15 mouse cellular contexts compared by ENCODE assay signal in the genomic region with DNA sequence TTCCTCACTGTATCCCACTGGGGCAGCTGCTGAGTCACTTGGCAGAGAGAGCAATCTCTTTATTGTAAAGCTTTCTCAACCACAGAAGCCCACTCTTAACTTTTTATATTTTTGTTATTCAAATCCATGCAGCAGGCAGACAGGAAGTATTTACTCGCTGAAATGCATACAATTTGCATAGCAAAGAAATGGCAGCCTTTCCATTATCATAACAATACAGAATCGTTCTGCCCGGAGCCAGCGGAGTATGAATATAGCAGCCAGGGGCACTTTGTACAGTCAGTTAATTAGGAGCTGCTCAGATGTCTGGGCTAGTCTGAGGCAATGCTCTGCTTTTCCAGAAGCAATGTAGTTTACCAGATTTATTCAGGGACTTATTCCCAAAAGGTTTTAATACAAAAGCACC. TPM values are rescaled to one million over a fixed set of nuclear protein-coding genes. Genes with fewer than 3 reads are reported as not detected.
DNase-seq lines count a peak whose midpoint lies in the region; ATAC-seq lines count a peak whose summit lies in the region.
"Had no signal": no experiment of that assay in that cellular context is flagged by ENCODE, and none has a peak within 500 bp of the region (broad histone marks: within the 10 kb centered on the region; RNA-seq: fewer than 3 reads in every experiment).

No protein-coding gene starts in this region.

- H3K27me3 ChIP-seq in embryonic facial prominence, embryonic 14.5 days (replicated peaks; ENCODE audit: control insufficient read depth, insufficient read depth, low read length) = no peaks in the 10 kb centered on the region
- H3K27me3 ChIP-seq in hindbrain, embryonic 15.5 days = 0 out of 2 replicates have a peak, but pooled peaks cover 3% of the 10 kb centered on the region
- H3K27me3 ChIP-seq: liver, embryonic 13.5 days; neural tube, embryonic 13.5 days had no signal

- H3K4me3 ChIP-seq in embryonic facial prominence, embryonic 14.5 days (ENCODE audit: low read depth, low read length) = no peak overlapping the region
- no peak overlapping the region for H3K4me3 ChIP-seq in hindbrain, embryonic 15.5 days
- H3K4me3 ChIP-seq: liver, embryonic 13.5 days; neural tube, embryonic 13.5 days had no signal

- H3K4me2 ChIP-seq in embryonic facial prominence, embryonic 14.5 days (ENCODE audit: low read depth, low read length) = no peak overlapping the region
- peak overlapping the region; percentile 18; the same call in 1 of the 2 replicates for H3K4me2 ChIP-seq in hindbrain, embryonic 15.5 days
- H3K4me2 ChIP-seq: liver, embryonic 13.5 days; neural tube, embryonic 13.5 days had no signal

- H3K9me3 ChIP-seq in embryonic facial prominence, embryonic 14.5 days (ENCODE audit: control insufficient read depth, low read length) = no peaks in the 10 kb centered on the region
- H3K9me3 ChIP-seq in hindbrain, embryonic 15.5 days = no peaks in the 10 kb centered on the region
- H3K9me3 ChIP-seq: liver, embryonic 13.5 days; neural tube, embryonic 13.5 days had no signal

- H3K36me3 ChIP-seq in embryonic facial prominence, embryonic 14.5 days (ENCODE audit: control insufficient read depth, insufficient read depth, low read length) = no peaks in the 10 kb centered on the region
- no peaks in the 10 kb centered on the region for H3K36me3 ChIP-seq in hindbrain, embryonic 15.5 days
- H3K36me3 ChIP-seq: liver, embryonic 13.5 days; neural tube, embryonic 13.5 days had no signal

- no peak overlapping the region for H3K9ac ChIP-seq in embryonic facial prominence, embryonic 14.5 days (ENCODE audit: low read depth, low read length)
- no peak overlapping the region for H3K9ac ChIP-seq in hindbrain, embryonic 15.5 days
- H3K9ac ChIP-seq: liver, embryonic 13.5 days; neural tube, embryonic 13.5 days had no signal

- no peaks in the 10 kb centered on the region for H3K4me1 ChIP-seq in embryonic facial prominence, embryonic 14.5 days (ENCODE audit: control insufficient read depth, insufficient read depth, low read length)
- peaks cover 21% of the 10 kb centered on the region for H3K4me1 ChIP-seq in hindbrain, embryonic 15.5 days (replicated peaks)
- H3K4me1 ChIP-seq: liver, embryonic 13.5 days had no signal

- no peak for ATAC-seq in embryonic facial prominence, embryonic 14.5 days (ENCODE audit: low read depth)
- no peak for ATAC-seq in hindbrain, embryonic 15.5 days (ENCODE audit: low FRiP score, low read depth)
- ATAC-seq in erythroid progenitor cell, adult 5-6 weeks (replicated peaks; ENCODE audit: low FRiP score, poor library complexity, severe bottlenecking) = no peak

- DNase-seq in 3T3-L1 (ENCODE audit: low read depth, low spot score) (peak; percentile 55), adipocyte (ENCODE audit: low spot score) (no peak)
- DNase-seq in B cell, adult 2 months = peak; percentile 55 to 60
- peak; percentile 52 for DNase-seq in embryonic facial prominence, embryonic 14.5 days (ENCODE audit: low spot score)
- DNase-seq in frontal cortex, postnatal 25 days (ENCODE audit: low spot score in 2 of 2) = no peak
- DNase-seq in frontal cortex, postnatal 36 days (ENCODE audit: low spot score in 2 of 2) = no peak
- DNase-seq: adrenal gland, postnatal 36 days; cerebellum, adult 11-12 months; heart, postnatal 10 days; kidney, adult 11 months; liver, embryonic 13.5 days; lung, postnatal 14 days had no signal

- no peak overlapping the region for H3K27ac ChIP-seq in embryonic facial prominence, embryonic 14.5 days (replicated peaks; ENCODE audit: low read depth, low read length)
- H3K27ac ChIP-seq in hindbrain, embryonic 15.5 days (replicated peaks) = no peak overlapping the region
- H3K27ac ChIP-seq: liver, embryonic 13.5 days; neural tube, embryonic 13.5 days had no signal

- 30% methylated on average over 4 of the region's 4 CpGs for WGBS in embryonic facial prominence, embryonic 14.5 days
- 9% methylated on average over 4 of the region's 4 CpGs for WGBS in hindbrain, embryonic 15.5 days

RNA-seq across cellular contexts. Expression of a gene that starts 20.8 kb away (rescaled TPM):
- polyA plus RNA-seq in embryonic facial prominence, embryonic 14.5 days (2014; fragmentation: Nextera tagmentation; extraction: Ambion mirVana) = 3.2 and 3.5 TPM in 2 replicates
- 1.2 and 1.4 TPM in 2 replicates for polyA plus RNA-seq in hindbrain, embryonic 15.5 days (2015; fragmentation: Nextera tagmentation; extraction: Ambion mirVana)
- total RNA-seq in erythroid progenitor cell, adult 5-6 weeks (2015; ENCODE audit: low replicate concordance) = 31.9 and 33.9 TPM in 2 replicates
- 24.4 and 25.9 TPM in 2 replicates for total RNA-seq in erythroid progenitor cell, adult 5-6 weeks (2017; ENCODE audit: low replicate concordance)

RNA-seq across cellular contexts. Expression of a gene that starts 31.1 kb away (rescaled TPM):
- 0.67 and 0.80 TPM in 2 replicates for polyA plus RNA-seq in embryonic facial prominence, embryonic 14.5 days (2014; fragmentation: Nextera tagmentation; extraction: Ambion mirVana)
- polyA plus RNA-seq in hindbrain, embryonic 15.5 days (2015; fragmentation: Nextera tagmentation; extraction: Ambion mirVana) = 5.0 and 5.1 TPM in 2 replicates
- 0.36 TPM in 1 of 2 replicates, not detected in the other for total RNA-seq in erythroid progenitor cell, adult 5-6 weeks (2015; ENCODE audit: low replicate concordance)
- 0.13 TPM in 1 of 2 replicates, not detected in the other for total RNA-seq in erythroid progenitor cell, adult 5-6 weeks (2017; ENCODE audit: low replicate concordance)

Comparison
In these comparisons a context has a peak if more than half of its experiments do, and no peak if none do; other contexts are left out.
1. DNase-seq: peak in 3T3-L1 (single experiment), B cell, adult 2 months (2 of 2) and embryonic facial prominence, embryonic 14.5 days (single experiment); none in adipocyte (single experiment), frontal cortex, postnatal 25 days (0 of 2) and frontal cortex, postnatal 36 days (0 of 2).